Mouse (Mus musculus) thymus, adult 2 months (tissue): ENCODE results near the gene Brca1.

Source experiments
- CTCF ChIP-seq: fragments of 200-500 bp; IDR thresholded peaks from 2 replicates; pipeline ENCODE4 v1.5.1; 2012; ENCODE audit warnings: mild to moderate bottlenecking, control low read depth, low read length, moderate library complexity, borderline replicate concordance; ENCODE audit not compliant: control insufficient read depth, poor library complexity, insufficient read depth; ENCODE audit errors: extremely low read depth
- POLR2A ChIP-seq: fragments of 200-500 bp; IDR thresholded peaks from 2 replicates; pipeline ENCODE4 v1.6.1; 2012; ENCODE audit warnings: mild to moderate bottlenecking, low read length, control low read depth, moderate library complexity; ENCODE audit not compliant: control insufficient read depth, poor library complexity, insufficient read depth; ENCODE audit errors: extremely low read depth

- TF ChIP-seq CTCF (no peak), POLR2A (no peak)
Observed at GRCm38 (mm10) chr11:101460321-101460720, 91.4 kb downstream of the Brca1 start.
